Mouse (Mus musculus): ENCODE data around the gene Ptprs.

Gene Ptprs

GRCm38 (mm10) chr17:56468870-56469269 lies 7.4 kb downstream of the Ptprs start:
- Histone ChIP-seq H3K4me3 (replicated peaks; ENCODE audit: low read length) (peak overlapping the region; percentile 49; the same call in 1 of the 2 replicates), H3K27me3 (ENCODE audit: insufficient read depth, low read length) (peaks cover 40% of the 10 kb centered on the region), H3K9me3 (ENCODE audit: low read length) (no peaks in the 10 kb centered on the region), H3K4me1 (replicated peaks; ENCODE audit: low read depth, low read length) (peaks cover 80% of the 10 kb centered on the region), H3K36me3 (ENCODE audit: insufficient read depth, low read length) (0 out of 2 replicates have a peak, but pooled peaks cover 3% of the 10 kb centered on the region)
- TF ChIP-seq NANOG (IDR thresholded peaks at IDR 0.05; ENCODE audit: borderline replicate concordance, low read length): no peak
- TF ChIP-seq CTCF (conservative IDR thresholded peaks at IDR 0.05; ENCODE audit: low read length): no peak
- TF ChIP-seq POU5F1 (IDR thresholded peaks at IDR 0.05; ENCODE audit: borderline replicate concordance, low read length): no peak

DNA sequence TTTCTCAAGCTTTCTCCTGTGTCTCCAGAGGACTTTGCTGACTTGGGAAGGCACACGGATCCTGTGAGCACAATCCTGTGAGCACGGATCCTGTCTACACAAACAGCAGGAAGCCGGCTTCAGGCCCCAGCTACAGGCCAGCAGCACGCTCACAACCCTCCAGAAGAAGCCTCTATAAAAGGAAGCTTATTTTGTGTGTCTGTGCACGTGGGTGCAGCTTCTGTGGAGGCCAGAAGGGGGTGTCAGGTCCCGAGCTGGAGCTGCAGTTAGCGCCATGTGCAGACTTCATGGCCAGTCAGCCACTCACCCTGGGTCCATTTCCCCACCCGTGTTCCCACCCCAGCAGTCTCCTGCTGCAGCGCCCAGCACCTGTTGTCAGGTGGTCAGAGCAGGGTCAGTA lies 7.9 kb downstream of the Ptprs start:
- Histone ChIP-seq H3K4me1 (replicated peaks; ENCODE audit: low read depth, low read length) (peaks cover 80% of the 10 kb centered on the region), H3K9me3 (ENCODE audit: low read length) (no peaks in the 10 kb centered on the region), H3K4me3 (replicated peaks; ENCODE audit: low read length) (0 out of 2 replicates have a peak overlapping the region, but pooled peaks have one; percentile 13), H3K36me3 (ENCODE audit: insufficient read depth, low read length) (0 out of 2 replicates have a peak, but pooled peaks cover 3% of the 10 kb centered on the region), H3K27me3 (ENCODE audit: insufficient read depth, low read length) (peaks cover 35% of the 10 kb centered on the region)
- peak; percentile 12; the same call in 1 of the 2 replicates for TF ChIP-seq CTCF (conservative IDR thresholded peaks at IDR 0.05; ENCODE audit: low read length)
- no peak for TF ChIP-seq NANOG (IDR thresholded peaks at IDR 0.05; ENCODE audit: borderline replicate concordance, low read length)
- no peak for TF ChIP-seq POU5F1 (IDR thresholded peaks at IDR 0.05; ENCODE audit: borderline replicate concordance, low read length)

- peaks cover 26% of the 10 kb centered on the region for H3K27me3 ChIP-seq (ENCODE audit: insufficient read depth, low read length)
- 0 out of 2 replicates have a peak, but pooled peaks cover 3% of the 10 kb centered on the region for H3K36me3 ChIP-seq (ENCODE audit: insufficient read depth, low read length)
- peak overlapping the region; percentile 13; the same call in 1 of the 2 replicates for H3K4me3 ChIP-seq (replicated peaks; ENCODE audit: low read length)
- H3K4me1 ChIP-seq (replicated peaks; ENCODE audit: low read depth, low read length): peaks cover 78% of the 10 kb centered on the region
- no peaks in the 10 kb centered on the region for H3K9me3 ChIP-seq (ENCODE audit: low read length)
- TF ChIP-seq POU5F1 (IDR thresholded peaks at IDR 0.05; ENCODE audit: borderline replicate concordance, low read length) (no peak), CTCF (conservative IDR thresholded peaks at IDR 0.05; ENCODE audit: low read length) (no peak), NANOG (IDR thresholded peaks at IDR 0.05; ENCODE audit: borderline replicate concordance, low read length) (no peak)
Observed at GRCm38 (mm10) chr17:56467456-56467884, 8.8 kb downstream of the Ptprs start.

DNA sequence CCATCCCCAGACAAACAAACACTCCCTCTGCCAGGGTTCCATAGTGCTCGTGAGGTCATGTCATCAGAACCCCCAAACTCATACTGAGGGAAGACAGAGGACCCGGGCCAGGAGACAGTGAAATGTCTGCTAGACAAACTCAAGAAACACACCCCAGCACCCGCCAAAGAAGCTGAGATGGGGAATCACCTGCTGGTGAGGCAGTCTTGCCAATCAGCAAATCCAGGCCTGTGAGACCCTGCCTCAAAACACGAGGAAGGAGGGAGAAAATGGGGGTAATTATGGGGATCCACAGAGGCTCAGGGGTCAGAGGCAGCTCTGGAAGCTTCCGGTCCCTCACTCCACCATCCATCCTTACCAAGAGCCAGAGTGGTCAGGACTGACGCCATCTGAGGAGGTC lies 9.5 kb downstream of the Ptprs start:
- no peaks in the 10 kb centered on the region for H3K9me3 ChIP-seq (ENCODE audit: low read length)
- H3K4me1 ChIP-seq (replicated peaks; ENCODE audit: low read depth, low read length): peaks cover 71% of the 10 kb centered on the region
- no peak for TF ChIP-seq NANOG (IDR thresholded peaks at IDR 0.05; ENCODE audit: borderline replicate concordance, low read length)
- no peak for TF ChIP-seq CTCF (conservative IDR thresholded peaks at IDR 0.05; ENCODE audit: low read length)
- TF ChIP-seq POU5F1 (IDR thresholded peaks at IDR 0.05; ENCODE audit: borderline replicate concordance, low read length): no peak
- peaks cover 18% of the 10 kb centered on the region for H3K27me3 ChIP-seq (ENCODE audit: insufficient read depth, low read length)
- 0 out of 2 replicates have a peak, but pooled peaks cover 3% of the 10 kb centered on the region for H3K36me3 ChIP-seq (ENCODE audit: insufficient read depth, low read length)
- no peak overlapping the region for H3K4me3 ChIP-seq (replicated peaks; ENCODE audit: low read length)

DNA sequence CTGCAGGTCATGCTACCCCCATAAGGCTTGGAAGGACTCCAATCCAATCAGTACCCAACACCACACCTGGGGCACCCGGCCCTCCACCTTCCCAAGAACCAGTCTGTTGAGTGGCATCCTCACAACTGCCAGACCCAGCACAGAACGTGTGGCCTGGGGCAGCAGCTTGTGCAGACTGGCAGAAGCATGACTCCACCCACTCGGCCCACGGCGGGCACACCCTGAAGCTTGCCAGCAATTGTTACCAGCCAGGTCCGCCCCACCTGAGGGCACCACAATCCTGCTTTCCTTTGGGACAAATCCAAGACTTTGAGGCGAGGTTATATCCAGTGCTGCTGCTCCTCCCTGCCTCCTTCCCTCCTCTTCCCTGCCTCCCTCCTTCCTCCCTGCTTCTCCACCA lies 11.5 kb downstream of the Ptprs start:
- H3K36me3 ChIP-seq (ENCODE audit: insufficient read depth, low read length): no peaks in the 10 kb centered on the region
- peaks cover 66% of the 10 kb centered on the region for H3K4me1 ChIP-seq (replicated peaks; ENCODE audit: low read depth, low read length)
- H3K27me3 ChIP-seq (ENCODE audit: insufficient read depth, low read length): peaks cover 20% of the 10 kb centered on the region
- TF ChIP-seq CTCF (conservative IDR thresholded peaks at IDR 0.05; ENCODE audit: low read length): no peak
- TF ChIP-seq NANOG (IDR thresholded peaks at IDR 0.05; ENCODE audit: borderline replicate concordance, low read length): no peak
- no peak for TF ChIP-seq POU5F1 (IDR thresholded peaks at IDR 0.05; ENCODE audit: borderline replicate concordance, low read length)
- H3K9me3 ChIP-seq (ENCODE audit: low read length): no peaks in the 10 kb centered on the region
- no peak overlapping the region for H3K4me3 ChIP-seq (replicated peaks; ENCODE audit: low read length)

GRCm38 (mm10) chr17:56464345-56464744 lies 11.9 kb downstream of the Ptprs start:
- no peaks in the 10 kb centered on the region for H3K36me3 ChIP-seq (ENCODE audit: insufficient read depth, low read length)
- peaks cover 62% of the 10 kb centered on the region for H3K4me1 ChIP-seq (replicated peaks; ENCODE audit: low read depth, low read length)
- TF ChIP-seq NANOG (IDR thresholded peaks at IDR 0.05; ENCODE audit: borderline replicate concordance, low read length) (no peak), POU5F1 (IDR thresholded peaks at IDR 0.05; ENCODE audit: borderline replicate concordance, low read length) (no peak), CTCF (conservative IDR thresholded peaks at IDR 0.05; ENCODE audit: low read length) (no peak)
- no peaks in the 10 kb centered on the region for H3K9me3 ChIP-seq (ENCODE audit: low read length)
- H3K4me3 ChIP-seq (replicated peaks; ENCODE audit: low read length): no peak overlapping the region
- peaks cover 22% of the 10 kb centered on the region for H3K27me3 ChIP-seq (ENCODE audit: insufficient read depth, low read length)

- TF ChIP-seq POU5F1 (IDR thresholded peaks at IDR 0.05; ENCODE audit: borderline replicate concordance, low read length): no peak
- no peak for TF ChIP-seq NANOG (IDR thresholded peaks at IDR 0.05; ENCODE audit: borderline replicate concordance, low read length)
- TF ChIP-seq CTCF (conservative IDR thresholded peaks at IDR 0.05; ENCODE audit: low read length): no peak
- H3K36me3 ChIP-seq (ENCODE audit: insufficient read depth, low read length): no peaks in the 10 kb centered on the region
- H3K27me3 ChIP-seq (ENCODE audit: insufficient read depth, low read length): peaks cover 27% of the 10 kb centered on the region
- no peaks in the 10 kb centered on the region for H3K9me3 ChIP-seq (ENCODE audit: low read length)
- H3K4me3 ChIP-seq (replicated peaks; ENCODE audit: low read length): peak overlapping the region; percentile 89
- peaks cover 53% of the 10 kb centered on the region for H3K4me1 ChIP-seq (replicated peaks; ENCODE audit: low read depth, low read length)
Observed at GRCm38 (mm10) chr17:56463500-56463899, 12.8 kb downstream of the Ptprs start.

DNA sequence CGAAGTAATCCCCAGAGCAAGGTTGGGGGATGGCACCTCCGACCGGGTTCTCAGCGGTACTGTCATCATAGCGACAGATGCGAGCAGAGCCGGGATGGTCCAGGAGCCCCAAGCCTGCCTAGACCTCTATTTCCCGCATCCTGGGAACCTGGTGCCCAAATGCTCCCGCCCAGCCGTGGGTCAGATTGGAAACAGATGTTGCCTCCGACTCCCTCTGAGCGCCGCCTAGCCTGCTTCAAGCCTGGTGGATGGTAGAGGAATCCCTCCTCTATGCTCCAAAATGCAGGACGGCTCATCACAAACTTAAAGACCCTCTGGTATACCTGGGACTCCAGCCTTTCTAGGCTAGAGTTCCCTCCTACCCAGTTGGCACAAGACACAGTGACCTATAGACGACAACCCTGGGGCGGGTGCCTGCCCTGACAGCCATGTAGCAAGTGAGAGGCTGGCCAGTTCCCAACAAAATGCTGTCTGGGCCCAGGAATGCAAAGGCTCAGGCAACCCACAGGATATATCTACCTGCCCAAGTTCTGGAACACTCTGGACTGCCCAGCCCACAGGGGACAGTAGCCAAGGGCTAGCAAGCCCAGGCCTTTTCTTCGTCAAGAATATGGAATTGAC lies 13.3 kb downstream of the Ptprs start:
- Histone ChIP-seq H3K9me3 (ENCODE audit: low read length) (no peaks in the 10 kb centered on the region), H3K27me3 (ENCODE audit: insufficient read depth, low read length) (peaks cover 27% of the 10 kb centered on the region), H3K4me1 (replicated peaks; ENCODE audit: low read depth, low read length) (peaks cover 48% of the 10 kb centered on the region), H3K36me3 (ENCODE audit: insufficient read depth, low read length) (peaks cover 5% of the 10 kb centered on the region), H3K4me3 (replicated peaks; ENCODE audit: low read length) (peak overlapping the region; percentile 89)
- no peak for TF ChIP-seq CTCF (conservative IDR thresholded peaks at IDR 0.05; ENCODE audit: low read length)
- no peak for TF ChIP-seq POU5F1 (IDR thresholded peaks at IDR 0.05; ENCODE audit: borderline replicate concordance, low read length)
- TF ChIP-seq NANOG (IDR thresholded peaks at IDR 0.05; ENCODE audit: borderline replicate concordance, low read length): no peak
